Mouse (Mus musculus) limb, embryonic 13.5 days (tissue): ENCODE measurements around the gene Gm38392. TPM values are rescaled to one million over a fixed set of nuclear protein-coding genes. Genes with fewer than 3 reads are reported as not detected.

Source experiments
- ATAC-seq: fragments of 200-750 bp; cut with Nextera tagmentation; 2 replicates; pipeline ENCODE4 v1.8.0; 2017; ENCODE audit warnings: low read depth, moderate number of reproducible peaks, moderate TSS enrichment; ENCODE audit not compliant: low FRiP score
- H3K27ac ChIP-seq: fragments of 300-500 bp; sonication (generic); 2 replicates; pipeline ENCODE4 v1.5.1; 2015; ENCODE audit warnings: inconsistent platforms, mild to moderate bottlenecking, moderate library complexity
- H3K27me3 ChIP-seq: fragments of 300-500 bp; sonication (generic); 2 replicates; pipeline ENCODE4 v1.6.1; 2015; ENCODE audit warnings: mild to moderate bottlenecking, inconsistent platforms
- H3K36me3 ChIP-seq: fragments of 300-500 bp; sonication (generic); 2 replicates; pipeline ENCODE4 v1.6.1; 2015; ENCODE audit warnings: inconsistent platforms, mild to moderate bottlenecking, moderate library complexity
- H3K4me1 ChIP-seq: fragments of 300-500 bp; sonication (generic); 2 replicates; pipeline ENCODE4 v1.6.1; 2015; ENCODE audit warnings: inconsistent platforms
- H3K4me2 ChIP-seq: fragments of 300-500 bp; sonication (generic); replicated peaks from 2 replicates; pipeline ENCODE4 v1.6.1; 2015; ENCODE audit warnings: inconsistent platforms, mild to moderate bottlenecking, moderate library complexity
- H3K4me3 ChIP-seq: fragments of 300-500 bp; sonication (generic); 2 replicates; pipeline ENCODE4 v1.5.1; 2015; ENCODE audit warnings: moderate library complexity, mild to moderate bottlenecking, inconsistent platforms
- H3K9ac ChIP-seq: fragments of 300-500 bp; sonication (generic); 2 replicates; pipeline ENCODE4 v1.6.1; 2015; ENCODE audit warnings: mild to moderate bottlenecking, inconsistent platforms
- H3K9me3 ChIP-seq: fragments of 300-500 bp; sonication (generic); 2 replicates; pipeline ENCODE4 v1.6.1; 2016; ENCODE audit warnings: inconsistent platforms
- WGBS: fragments of 180-500 bp; shearing (Covaris S2); methylation state at CpG from one replicate; pipeline ENCODE4 v1.1.7; 2015; 5-methylcytosine and 5-hydroxymethylcytosine counted together
- polyA plus RNA-seq: library from polyadenylated mRNA; unstranded; fragments of >200 nt; fragmentation: Nextera tagmentation; extraction: Ambion mirVana; gene quantifications from 2 replicates; pipeline ENCODE4 v1.2.1, GENCODE M21; 2015

The Gm38392 gene
- polyA plus RNA-seq, 1 experiment from 2014 or later = 1.0 TPM

DNA sequence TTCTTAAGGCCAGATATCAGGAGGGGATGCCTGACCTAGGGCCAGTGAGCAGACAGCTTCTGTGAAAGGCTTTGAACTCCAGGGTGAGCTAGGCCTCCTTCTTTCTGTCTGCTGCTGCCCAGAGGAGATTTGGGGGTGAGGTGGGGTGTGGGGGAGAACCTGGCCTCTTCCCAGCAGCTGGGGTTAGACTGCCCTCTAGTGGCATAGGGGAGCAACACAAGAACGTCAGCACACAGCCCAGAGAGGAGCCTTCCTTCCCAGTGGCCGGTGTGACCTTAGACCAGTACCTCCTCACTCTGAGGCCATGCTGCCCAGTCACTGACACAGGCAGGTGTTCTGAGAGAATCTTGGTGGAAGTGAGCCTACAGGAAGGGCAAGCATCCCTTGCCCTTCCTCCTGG lies 42.9 kb downstream of the Gm38392 start:
- Histone ChIP-seq H3K27me3 (peaks cover 81% of the 10 kb centered on the region), H3K9ac (no peak overlapping the region)
- WGBS = 9% methylated on average over 2 of the region's 2 CpGs

GRCm38 (mm10) chr3:88242531-88242930 lies 44.5 kb downstream of the Gm38392 start:
- Histone ChIP-seq H3K27me3 (peaks cover 93% of the 10 kb centered on the region), H3K36me3 (no peaks in the 10 kb centered on the region), H3K4me2 (no peak overlapping the region), H3K9me3 (no peaks in the 10 kb centered on the region), H3K27ac (no peak overlapping the region), H3K4me1 (peaks cover 4% of the 10 kb centered on the region; the same call in 1 of the 2 replicates), H3K4me3 (no peak overlapping the region), H3K9ac (no peak overlapping the region)
- WGBS = 4% methylated on average over 13 of the region's 13 CpGs
- peak; percentile 55; the same call in 1 of the 2 replicates for ATAC-seq

More for the DNA sequence above, 42.9 kb downstream of the Gm38392 start:
- ATAC-seq = no peak
- no peak overlapping the region for H3K27ac ChIP-seq
- no peak overlapping the region for H3K4me2 ChIP-seq
- no peaks in the 10 kb centered on the region for H3K9me3 ChIP-seq
- no peaks in the 10 kb centered on the region for H3K36me3 ChIP-seq
- peaks cover 4% of the 10 kb centered on the region; the same call in 1 of the 2 replicates for H3K4me1 ChIP-seq
- no peak overlapping the region for H3K4me3 ChIP-seq

DNA sequence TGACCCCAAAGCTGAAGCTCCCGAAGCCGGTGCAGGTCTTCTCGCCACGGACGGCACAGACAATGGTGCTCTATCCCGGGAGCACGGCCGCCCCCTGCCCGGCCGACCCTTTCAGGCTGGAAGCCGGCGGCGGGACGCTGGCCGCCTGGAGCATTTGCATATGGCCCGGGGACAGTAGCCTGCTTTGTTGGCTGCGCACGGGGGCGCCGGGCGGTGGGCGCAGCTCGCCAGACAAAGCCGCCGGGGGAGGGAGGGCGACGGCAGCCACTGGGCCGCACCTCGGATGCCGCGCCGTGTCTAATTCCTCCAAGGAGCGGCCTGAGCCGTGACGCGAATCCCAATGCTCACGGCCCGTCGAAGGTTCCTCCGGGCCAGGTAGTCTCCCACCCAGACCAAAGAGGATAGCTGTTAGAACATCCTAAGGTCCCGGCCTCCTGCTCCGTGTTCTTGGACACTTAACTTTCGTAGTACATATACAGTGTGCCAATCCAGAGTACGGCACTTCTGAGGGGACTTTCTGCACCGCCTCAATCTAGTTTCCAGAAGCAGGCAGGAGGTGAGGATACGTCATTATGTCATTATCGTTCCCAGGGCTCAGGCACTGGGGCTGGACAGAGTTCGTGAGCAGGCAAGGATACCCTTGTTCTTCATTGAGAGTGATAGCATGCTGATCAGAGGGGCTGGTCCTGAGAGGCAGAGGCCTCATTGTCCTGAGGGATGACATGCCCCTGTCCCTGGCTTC lies 45.8 kb downstream of the Gm38392 start:
- ATAC-seq = no peak
- H3K27me3 ChIP-seq = peaks cover 100% of the 10 kb centered on the region
- H3K4me2 ChIP-seq = peak overlapping the region; percentile 54
- 3% methylated on average over 37 of the region's 48 CpGs for WGBS
- no peak overlapping the region for H3K27ac ChIP-seq
- no peaks in the 10 kb centered on the region for H3K36me3 ChIP-seq
- peak overlapping the region; percentile 29 for H3K4me3 ChIP-seq
- peak overlapping the region; percentile 1; the same call in 1 of the 2 replicates for H3K9ac ChIP-seq
- H3K4me1 ChIP-seq = peaks cover 4% of the 10 kb centered on the region; the same call in 1 of the 2 replicates
- no peaks in the 10 kb centered on the region for H3K9me3 ChIP-seq

- no peak overlapping the region for H3K4me2 ChIP-seq
- no peak overlapping the region for H3K4me3 ChIP-seq
- WGBS = 56% methylated on average over 4 of the region's 4 CpGs
- H3K4me1 ChIP-seq = peaks cover 4% of the 10 kb centered on the region; the same call in 1 of the 2 replicates
- no peak overlapping the region for H3K27ac ChIP-seq
- no peak for ATAC-seq
- no peak overlapping the region for H3K9ac ChIP-seq
- peaks cover 100% of the 10 kb centered on the region for H3K27me3 ChIP-seq
- no peaks in the 10 kb centered on the region for H3K9me3 ChIP-seq
- no peaks in the 10 kb centered on the region for H3K36me3 ChIP-seq
Observed at GRCm38 (mm10) chr3:88239446-88239845, 47.6 kb downstream of the Gm38392 start.

GRCm38 (mm10) chr3:88238866-88239391 lies 48.1 kb downstream of the Gm38392 start:
- Histone ChIP-seq H3K9ac (no peak overlapping the region), H3K4me2 (no peak overlapping the region), H3K36me3 (no peaks in the 10 kb centered on the region), H3K9me3 (no peaks in the 10 kb centered on the region), H3K27ac (no peak overlapping the region), H3K4me1 (peaks cover 4% of the 10 kb centered on the region; the same call in 1 of the 2 replicates), H3K27me3 (peaks cover 98% of the 10 kb centered on the region), H3K4me3 (no peak overlapping the region)
- WGBS = 39% methylated on average over 8 of the region's 8 CpGs
- ATAC-seq = no peak

DNA sequence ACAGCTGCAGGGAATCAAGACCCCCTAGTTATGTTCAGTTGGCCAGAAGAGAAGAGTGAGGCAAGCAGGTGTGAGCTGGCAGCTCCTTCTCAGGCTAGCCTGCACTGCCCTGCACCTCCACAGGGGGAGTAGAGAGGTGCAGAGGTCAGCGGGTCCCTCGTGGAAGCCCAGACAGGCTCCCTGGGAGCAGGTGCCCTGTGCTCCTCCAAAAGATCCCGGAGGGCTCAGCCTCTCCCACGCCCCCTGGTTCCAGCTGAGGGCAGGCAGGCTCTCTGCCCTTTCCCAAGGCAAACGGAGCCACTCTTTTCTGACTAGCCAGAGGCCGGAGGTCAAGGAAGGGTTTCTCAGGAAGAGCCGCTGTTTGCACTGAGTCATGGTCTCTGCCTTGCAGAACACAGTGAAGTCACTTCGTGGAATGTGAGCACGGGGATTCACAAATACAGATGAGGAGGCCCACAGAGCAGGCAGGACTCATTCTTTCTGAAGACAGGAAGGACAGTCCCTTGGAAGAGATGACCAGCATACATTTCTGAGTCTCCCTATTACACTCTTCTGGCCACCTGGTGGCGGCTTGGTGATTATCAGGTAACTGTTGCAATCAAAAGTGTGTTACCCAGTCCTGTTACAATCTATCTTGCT lies 49.3 kb downstream of the Gm38392 start:
- no peak overlapping the region for H3K27ac ChIP-seq
- no peaks in the 10 kb centered on the region for H3K36me3 ChIP-seq
- H3K27me3 ChIP-seq = peaks cover 98% of the 10 kb centered on the region
- WGBS = 8% methylated on average over 10 of the region's 10 CpGs
- H3K9ac ChIP-seq = no peak overlapping the region
- no peak overlapping the region for H3K4me2 ChIP-seq
- no peak overlapping the region for H3K4me3 ChIP-seq
- H3K4me1 ChIP-seq = peaks cover 10% of the 10 kb centered on the region; the same call in 1 of the 2 replicates
- no peak for ATAC-seq
- H3K9me3 ChIP-seq = no peaks in the 10 kb centered on the region

DNA sequence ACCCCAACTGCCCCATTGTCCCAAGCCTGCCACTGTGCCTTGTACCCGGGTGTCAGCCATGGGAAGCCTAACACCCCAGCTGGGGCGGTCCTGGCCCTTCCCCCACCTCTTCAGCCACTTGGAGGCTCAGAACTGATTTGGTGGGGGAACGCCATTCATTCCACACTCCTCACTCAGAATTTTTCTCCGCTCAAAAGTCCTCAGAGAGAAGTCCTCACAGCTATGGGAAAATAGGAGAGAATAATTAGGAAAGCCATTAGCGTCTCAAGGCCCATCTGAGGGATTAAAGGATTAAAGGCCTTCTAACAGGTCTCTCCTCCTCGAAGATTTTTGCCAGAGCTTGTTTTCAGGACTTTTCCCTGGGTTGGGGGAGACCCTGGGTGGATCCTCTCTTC lies 49.9 kb downstream of the Gm38392 start:
- Histone ChIP-seq H3K36me3 (no peaks in the 10 kb centered on the region), H3K27me3 (peaks cover 97% of the 10 kb centered on the region), H3K4me2 (no peak overlapping the region), H3K4me3 (no peak overlapping the region), H3K9me3 (no peaks in the 10 kb centered on the region), H3K27ac (no peak overlapping the region), H3K4me1 (peaks cover 15% of the 10 kb centered on the region; the same call in 1 of the 2 replicates), H3K9ac (no peak overlapping the region)
- no peak for ATAC-seq
- 14% methylated on average over 6 of the region's 6 CpGs for WGBS

DNA sequence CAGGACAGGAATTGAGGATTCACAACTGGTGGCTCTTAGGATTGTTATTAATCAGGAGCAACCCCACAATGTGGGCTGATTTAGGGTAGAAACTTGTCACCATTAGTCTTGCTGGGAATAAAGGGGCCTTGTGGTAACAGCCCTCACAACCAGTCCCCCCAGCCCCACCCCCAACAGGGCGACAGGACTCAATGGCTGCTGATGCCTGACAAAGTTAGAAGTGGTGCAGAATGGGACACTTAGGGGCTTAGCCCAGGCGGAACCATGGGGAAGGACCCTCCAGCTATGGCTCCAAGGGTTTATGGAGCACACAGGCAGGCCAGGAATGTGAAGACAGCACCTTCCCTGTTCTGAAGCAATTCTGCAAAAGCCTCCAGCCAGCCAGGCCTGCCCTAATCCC lies 51.4 kb downstream of the Gm38392 start:
- 39% methylated on average over 2 of the region's 2 CpGs for WGBS
- Histone ChIP-seq H3K27me3 (peaks cover 96% of the 10 kb centered on the region), H3K27ac (no peak overlapping the region), H3K4me2 (no peak overlapping the region), H3K4me3 (no peak overlapping the region), H3K9me3 (no peaks in the 10 kb centered on the region), H3K36me3 (no peaks in the 10 kb centered on the region), H3K4me1 (peaks cover 12% of the 10 kb centered on the region; the same call in 1 of the 2 replicates), H3K9ac (no peak overlapping the region)
- ATAC-seq = no peak

DNA sequence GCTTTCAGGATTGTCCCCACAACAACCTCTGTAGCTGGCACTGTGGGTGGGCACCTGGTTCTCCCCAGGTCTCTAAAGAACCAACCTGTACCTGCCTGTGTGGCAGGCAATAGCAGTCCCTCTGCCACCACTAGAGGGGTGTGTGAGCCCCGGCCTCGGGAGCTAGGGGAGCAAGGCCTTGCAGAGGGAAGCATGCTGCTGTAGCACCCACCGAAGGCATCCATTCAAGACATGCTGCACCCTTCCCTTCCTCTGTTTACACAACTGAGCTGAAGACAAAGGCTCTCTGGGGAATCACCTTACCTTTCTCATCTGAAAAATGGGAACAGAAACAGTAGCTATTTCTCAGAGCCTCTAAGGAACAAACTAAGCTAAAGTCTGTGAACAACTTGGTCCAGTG lies 51.8 kb downstream of the Gm38392 start:
- Histone ChIP-seq H3K4me2 (no peak overlapping the region), H3K36me3 (no peaks in the 10 kb centered on the region), H3K9ac (no peak overlapping the region), H3K9me3 (no peaks in the 10 kb centered on the region), H3K27me3 (peaks cover 96% of the 10 kb centered on the region), H3K27ac (no peak overlapping the region), H3K4me3 (no peak overlapping the region), H3K4me1 (peaks cover 12% of the 10 kb centered on the region; the same call in 1 of the 2 replicates)
- no peak for ATAC-seq
- 5% methylated on average over 3 of the region's 3 CpGs for WGBS

GRCm38 (mm10) chr3:88234041-88234440 lies 53.0 kb downstream of the Gm38392 start:
- 59% methylated on average over 8 of the region's 8 CpGs for WGBS
- H3K9me3 ChIP-seq = no peaks in the 10 kb centered on the region
- no peak overlapping the region for H3K9ac ChIP-seq
- no peak for ATAC-seq
- H3K27ac ChIP-seq = no peak overlapping the region
- peaks cover 12% of the 10 kb centered on the region; the same call in 1 of the 2 replicates for H3K4me1 ChIP-seq
- H3K4me3 ChIP-seq = no peak overlapping the region
- no peaks in the 10 kb centered on the region for H3K36me3 ChIP-seq
- H3K4me2 ChIP-seq = no peak overlapping the region
- H3K27me3 ChIP-seq = peaks cover 96% of the 10 kb centered on the region

DNA sequence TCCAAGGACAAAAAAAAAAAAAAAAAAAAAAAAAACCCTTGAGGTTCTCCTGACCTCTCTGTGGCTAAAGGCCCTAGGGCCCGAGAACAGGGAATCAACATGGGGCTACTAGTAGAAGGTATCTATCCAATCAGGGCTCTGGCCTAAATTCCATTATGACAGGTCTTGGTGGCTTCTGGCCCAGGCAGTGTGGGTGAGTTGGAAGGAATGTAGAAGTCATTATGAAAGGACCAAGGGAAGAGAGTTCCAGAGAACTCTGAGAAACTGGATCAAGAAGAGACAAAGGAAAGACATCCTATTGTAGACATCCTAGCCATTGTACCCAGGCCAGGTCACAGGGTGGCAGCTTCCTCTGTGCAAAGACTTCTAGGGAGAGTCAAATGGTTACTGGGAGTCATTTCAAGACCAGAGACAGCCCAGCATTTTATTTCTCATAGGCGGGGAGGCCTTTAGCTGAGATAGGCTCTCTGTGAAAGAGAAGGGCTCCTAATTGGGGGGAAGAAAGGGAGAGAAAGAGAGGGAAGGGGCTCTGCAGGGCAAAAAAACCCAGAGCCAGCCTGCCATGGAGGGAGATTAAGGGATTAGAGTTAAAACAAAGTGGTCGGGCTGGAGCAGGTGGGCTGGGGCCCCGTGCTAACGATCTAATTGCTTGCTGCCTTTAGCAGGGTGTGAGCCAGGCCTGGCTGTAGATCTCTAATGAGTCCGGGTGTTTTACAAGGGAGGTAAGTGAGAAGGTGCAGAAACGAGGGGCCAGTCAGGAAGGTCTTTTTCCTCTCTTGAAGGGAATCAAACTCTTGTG lies 54.0 kb downstream of the Gm38392 start:
- Histone ChIP-seq H3K4me1 (peaks cover 12% of the 10 kb centered on the region; the same call in 1 of the 2 replicates), H3K9ac (no peak overlapping the region), H3K4me3 (no peak overlapping the region), H3K4me2 (no peak overlapping the region), H3K9me3 (no peaks in the 10 kb centered on the region), H3K36me3 (no peaks in the 10 kb centered on the region), H3K27me3 (peaks cover 96% of the 10 kb centered on the region), H3K27ac (no peak overlapping the region)
- WGBS = 16% methylated on average over 7 of the region's 7 CpGs
- no peak for ATAC-seq
